Mouse (Mus musculus): Measurements from ENCODE around the gene CK137956.

CK137956 gene

GRCm38 (mm10) chr4:127913551-127913950 is 57.2 kb downstream of the CK137956 start:
- no peak for DNase-seq (ENCODE audit: low spot score)

DNA sequence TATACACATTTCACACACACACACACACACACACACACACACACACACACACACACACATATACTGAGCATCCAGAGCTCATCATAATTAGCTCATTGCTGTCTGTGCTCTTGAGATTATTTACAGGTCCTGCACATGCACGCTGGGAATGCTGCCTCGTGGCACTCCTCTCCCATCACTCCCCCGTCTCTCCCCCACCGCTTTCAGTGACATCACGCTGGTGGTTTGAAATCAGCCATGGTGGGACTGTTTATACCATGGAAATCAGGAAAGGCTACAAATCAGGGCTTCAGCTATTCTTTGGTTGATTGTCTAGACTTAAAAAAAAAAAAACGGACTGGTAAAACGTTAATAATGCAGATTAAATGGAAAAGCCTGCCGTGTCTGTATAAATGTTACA is 63.6 kb downstream of the CK137956 start:
- no peak for DNase-seq (ENCODE audit: low spot score)

DNA sequence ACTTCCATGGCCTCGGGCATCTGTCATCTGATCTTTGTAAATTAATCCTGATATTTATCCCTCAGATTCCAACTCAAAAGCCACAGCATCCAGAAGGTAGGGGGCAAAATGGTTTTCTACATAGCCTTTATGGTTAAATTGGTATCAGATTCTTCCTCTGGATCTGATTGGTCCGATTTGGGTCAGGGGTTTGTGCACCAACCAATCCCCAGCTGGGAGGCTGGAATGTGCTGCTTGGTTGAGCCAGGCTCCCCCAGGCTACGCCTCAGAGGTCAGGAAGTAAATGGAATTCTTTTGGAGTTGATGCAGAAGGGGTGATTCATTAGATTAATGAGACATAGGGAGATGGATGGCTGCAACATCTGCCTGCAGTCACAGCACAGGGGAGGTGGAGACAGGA is 66.8 kb downstream of the CK137956 start:
- DNase-seq (ENCODE audit: low spot score) = no peak

GRCm38 (mm10) chr4:127900893-127901456 is 69.8 kb downstream of the CK137956 start:
- no peak for DNase-seq (ENCODE audit: low spot score)

DNA sequence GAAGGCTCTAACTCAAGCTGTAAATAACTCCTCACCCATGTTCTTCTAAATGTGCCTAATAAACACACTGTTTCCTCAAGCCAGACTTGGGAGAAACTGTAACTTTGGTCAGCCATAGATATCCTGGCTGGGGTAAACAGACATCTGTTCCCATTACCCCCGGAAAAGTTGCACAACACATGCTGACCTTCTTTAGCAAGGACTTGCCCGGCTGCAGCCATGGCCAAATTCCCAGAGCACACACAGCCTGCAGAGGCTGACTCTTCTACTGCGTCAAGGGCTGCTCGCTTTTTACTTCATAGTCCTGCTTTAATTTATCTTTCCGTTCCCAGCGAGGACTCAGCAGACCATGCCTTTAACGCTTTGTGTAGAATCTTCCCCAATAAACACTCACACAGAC is 81.7 kb downstream of the CK137956 start:
- no peak for DNase-seq (ENCODE audit: low spot score)

DNA sequence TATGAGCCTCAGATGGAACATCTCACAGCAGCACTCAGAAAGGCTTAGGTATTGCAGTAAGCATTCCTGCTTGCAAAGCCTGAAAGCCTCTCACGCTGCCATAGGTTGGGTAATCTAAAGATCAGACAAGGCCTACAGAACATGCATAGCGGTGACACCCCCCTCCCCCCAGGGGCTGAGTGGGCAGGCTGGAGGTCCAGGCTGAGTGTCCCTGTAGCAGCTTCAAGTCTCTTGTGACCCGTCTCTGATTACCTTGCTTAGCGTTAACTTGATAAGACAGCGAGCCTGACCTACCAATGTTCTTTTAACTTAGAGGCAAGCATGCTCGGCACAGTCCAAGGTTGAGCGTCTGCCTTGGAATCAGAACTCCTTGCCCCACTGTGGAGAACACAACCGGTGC is 91.8 kb downstream of the CK137956 start:
- no peak for DNase-seq (ENCODE audit: low spot score)
